Mouse (Mus musculus) heart, postnatal 0 days (tissue): ENCODE measurements around the gene Ramp2.

Source experiments
- CTCF ChIP-seq: IDR thresholded peaks from 2 replicates; pipeline ENCODE4 v1.5.1; 2016; ENCODE audit warnings: antibody characterized with exemption, control low read depth, low read depth
- EP300 ChIP-seq: IDR thresholded peaks from 2 replicates; pipeline ENCODE4 v1.6.1; 2016; ENCODE audit warnings: antibody characterized with exemption, low read depth

DNA sequence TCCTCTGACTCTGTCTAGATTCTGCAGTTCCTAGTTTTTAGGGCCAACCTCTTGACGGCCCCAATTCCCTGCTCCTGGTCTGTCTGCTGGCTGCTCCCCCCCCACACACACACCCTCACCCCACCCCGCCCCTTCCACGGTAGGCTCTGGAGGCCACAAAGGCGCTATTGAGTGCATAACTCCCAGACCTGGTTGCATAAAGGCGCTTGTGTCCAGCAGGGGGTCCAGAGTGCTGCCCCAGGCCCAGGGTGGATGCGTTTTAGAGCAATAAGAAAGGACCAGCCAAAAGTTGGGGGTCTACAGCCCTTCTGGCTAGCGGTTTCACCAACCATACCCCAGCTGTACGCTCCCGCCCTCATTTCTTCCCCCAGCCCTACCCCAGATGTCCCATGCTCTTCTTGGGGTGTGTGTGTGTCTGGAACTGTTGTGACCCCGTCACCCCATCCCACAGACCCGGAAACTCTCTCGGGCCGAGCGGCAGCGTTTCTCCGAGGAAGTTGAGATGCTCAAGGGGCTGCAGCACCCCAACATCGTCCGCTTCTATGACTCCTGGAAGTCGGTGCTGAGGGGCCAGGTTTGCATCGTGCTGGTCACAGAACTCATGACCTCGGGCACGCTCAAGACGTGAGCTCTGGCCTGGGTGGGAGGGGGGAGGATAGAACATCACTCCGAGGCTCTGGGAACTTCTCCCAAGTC is 16.6 kb downstream of the Ramp2 start:
- TF ChIP-seq CTCF (no peak), EP300 (no peak)
